Mouse (Mus musculus) lung, embryonic 14.5 days (tissue): ENCODE results near the gene 4933421I07Rik. TPM values are rescaled to one million over a fixed set of nuclear protein-coding genes. Genes with fewer than 3 reads are reported as not detected.

Experiments used
- ATAC-seq: fragments of 200-750 bp; cut with Nextera tagmentation; 2 replicates; pipeline ENCODE4 v1.8.0; 2017; ENCODE audit warnings: mild to moderate bottlenecking, moderate TSS enrichment, moderate library complexity; ENCODE audit not compliant: insufficient read depth
- DNase-seq: peaks from one replicate; pipeline ENCODE4 v3.0.0-alpha.2; 2015
- H3K27ac ChIP-seq: fragments of 300-500 bp; sonication (generic); 2 replicates; pipeline ENCODE4 v1.5.1; 2014; ENCODE audit warnings: low read depth, mild to moderate bottlenecking, moderate library complexity
- H3K27me3 ChIP-seq: fragments of 300-500 bp; sonication (generic); 2 replicates; pipeline ENCODE4 v1.6.1; 2014; ENCODE audit warnings: low read length, control low read depth; ENCODE audit not compliant: insufficient read depth
- H3K36me3 ChIP-seq: fragments of 300-500 bp; sonication (generic); 2 replicates; pipeline ENCODE4 v1.6.1; 2014; ENCODE audit warnings: control low read depth; ENCODE audit not compliant: insufficient read depth
- H3K4me1 ChIP-seq: fragments of 300-500 bp; sonication (generic); 2 replicates; pipeline ENCODE4 v1.6.1; 2014; ENCODE audit warnings: antibody characterized with exemption, control low read depth; ENCODE audit not compliant: insufficient read depth
- H3K4me2 ChIP-seq: fragments of 300-500 bp; sonication (generic); 2 replicates; pipeline ENCODE4 v1.6.1; 2014; ENCODE audit warnings: mild to moderate bottlenecking
- H3K4me3 ChIP-seq: fragments of 300-500 bp; sonication (generic); 2 replicates; pipeline ENCODE4 v1.5.1; 2014; ENCODE audit warnings: low read depth, low read length
- H3K9ac ChIP-seq: fragments of 300-500 bp; sonication (generic); 2 replicates; pipeline ENCODE4 v1.6.1; 2014
- H3K9me3 ChIP-seq: fragments of 300-500 bp; sonication (generic); 2 replicates; pipeline ENCODE4 v1.6.1; 2016; ENCODE audit warnings: low read depth, low read length, control low read depth
- CTCF ChIP-seq: IDR thresholded peaks from 2 replicates; pipeline ENCODE4 v1.5.1; 2016; ENCODE audit warnings: antibody characterized with exemption, low read depth
- WGBS: fragments of 180-500 bp; shearing (Covaris S2); extraction: QIAGEN DNeasy Blood & Tissue Kit; methylation state at CpG from one replicate; pipeline ENCODE4 v1.1.7; 2014; 5-methylcytosine and 5-hydroxymethylcytosine counted together
- polyA plus RNA-seq: library from polyadenylated mRNA; unstranded; fragments of >200 nt; fragmentation: Nextera tagmentation; extraction: Ambion mirVana; gene quantifications from 2 replicates; pipeline ENCODE4 v1.2.1, GENCODE M21; 2014

Gene 4933421I07Rik
- polyA plus RNA-seq, 1 experiment from 2014 or later: not detected

DNA sequence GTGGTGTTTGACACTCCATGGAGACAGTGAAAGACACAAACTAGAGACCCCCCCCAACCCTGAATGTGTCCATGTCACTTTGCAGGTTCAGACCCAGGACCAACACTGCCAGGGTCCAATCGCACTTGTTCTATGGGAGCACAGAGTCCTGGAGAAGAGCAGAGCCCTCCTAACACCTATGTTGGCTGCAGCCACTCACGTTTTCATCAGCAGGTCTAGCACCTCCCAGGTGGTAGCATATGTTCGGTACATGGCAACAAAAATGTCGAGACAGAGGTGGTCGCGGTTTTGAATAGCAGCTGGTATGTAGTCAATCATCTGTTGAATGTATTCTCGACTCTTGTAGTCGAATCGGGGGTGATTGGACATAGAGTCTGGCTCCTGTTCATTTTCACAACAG is 568 bp downstream of the 4933421I07Rik start:
- no peaks in the 10 kb centered on the region for H3K4me1 ChIP-seq
- no peaks in the 10 kb centered on the region for H3K27me3 ChIP-seq
- H3K36me3 ChIP-seq: no peaks in the 10 kb centered on the region
- WGBS: 80% methylated on average over 9 of the region's 9 CpGs
- DNase-seq (no peak), ATAC-seq (no peak)
- H3K9me3 ChIP-seq: no peaks in the 10 kb centered on the region
- H3K27ac ChIP-seq: no peak overlapping the region
- H3K9ac ChIP-seq: no peak overlapping the region
- no peak overlapping the region for H3K4me3 ChIP-seq
- H3K4me2 ChIP-seq: no peak overlapping the region
- no peak for TF ChIP-seq CTCF

Other genes starting within 250 kb of the 4933421I07Rik start
- not detected in 2 replicates for gene Vmn2r61, start 188.1 kb downstream of the 4933421I07Rik start, polyA plus RNA-seq
- 11.6 and 12.2 TPM in 2 replicates for gene Zfp141, start 57.6 kb upstream of the 4933421I07Rik start, polyA plus RNA-seq
- not detected in 2 replicates for gene Gm21028, start 130.5 kb upstream of the 4933421I07Rik start, polyA plus RNA-seq
- gene Zfp977, start 144.4 kb upstream of the 4933421I07Rik start, polyA plus RNA-seq: 1.6 and 4.0 TPM in 2 replicates
- gene Zfp976, start 194.5 kb upstream of the 4933421I07Rik start, polyA plus RNA-seq: 2.7 and 3.9 TPM in 2 replicates
- gene Zfp975, start 244.6 kb upstream of the 4933421I07Rik start, polyA plus RNA-seq: 8.8 and 10.4 TPM in 2 replicates